Mouse (Mus musculus): Measurements from ENCODE around the gene Tln1.

DNA sequence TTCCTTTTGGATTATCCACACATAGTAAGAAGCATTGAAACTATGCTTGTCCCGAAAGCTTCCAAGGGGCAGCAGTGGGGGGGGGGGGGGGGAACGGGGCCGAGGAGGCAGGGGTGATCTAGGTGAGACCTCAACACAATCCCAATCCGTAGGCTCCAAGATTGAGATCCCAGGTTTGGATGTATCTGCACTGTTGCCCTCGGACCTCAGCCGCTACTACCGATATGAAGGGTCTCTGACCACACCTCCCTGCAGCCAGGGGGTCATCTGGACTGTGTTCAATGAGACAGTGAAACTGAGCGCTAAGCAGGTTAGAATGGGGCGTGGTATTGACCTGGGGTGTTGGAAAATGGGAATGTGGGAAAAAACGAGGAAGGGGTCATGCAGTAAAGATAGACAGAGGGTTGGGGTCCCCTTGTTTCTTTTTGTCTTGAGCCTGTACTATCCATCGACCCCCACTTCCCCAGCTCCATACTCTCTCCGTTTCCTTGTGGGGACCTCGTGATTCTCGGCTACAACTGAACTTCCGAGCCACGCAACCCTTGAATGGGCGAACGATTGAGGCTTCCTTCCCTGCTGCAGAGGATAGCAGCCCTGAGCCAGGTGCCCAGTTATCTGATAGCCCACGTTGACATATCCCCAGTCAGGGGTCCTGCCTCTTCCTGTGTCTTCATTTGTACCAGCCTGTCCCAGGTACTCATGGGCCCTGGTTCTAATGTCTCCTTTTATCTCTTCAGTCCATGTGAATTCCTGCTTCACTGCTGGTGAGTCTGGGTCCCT, 50.6 kb downstream of the Tln1 start:
- TF ChIP-seq CTCF (IDR thresholded peaks at IDR 0.05; ENCODE audit: low read depth, low read length) (no peak), POLR2A (IDR thresholded peaks at IDR 0.05; ENCODE audit: extremely low read depth, insufficient read depth, low read length) (no peak)
